Mouse (Mus musculus) hematopoietic stem cell, adult 5-6 weeks (primary cell): Measurements from ENCODE around the gene Prdx1. TPM values are rescaled to one million over a fixed set of nuclear protein-coding genes. Genes with fewer than 3 reads are reported as not detected.

Experiments used
- ATAC-seq, 2 experiments: fragments of 125-278 bp in 1 of 2; replicated peaks in 1 of 2; 2 replicates each; pipeline ENCODE4 v1.8.0; 2016 to 2017; ENCODE audit warnings: inconsistent platforms in 2 of 2, mild to moderate bottlenecking in 2 of 2, moderate number of reproducible peaks in 2 of 2, low read depth in 1 of 2, moderate TSS enrichment in 1 of 2; ENCODE audit not compliant: low FRiP score in 2 of 2, poor library complexity in 2 of 2, severe bottlenecking in 2 of 2, insufficient read depth in 1 of 2, low TSS enrichment in 1 of 2
- total RNA-seq: library from RNA; stranded (forward); fragments of 172-1452, 232-1000 nt; gene quantifications from 2 replicates; pipeline ENCODE4 v1.2.3, GENCODE M21; 2017

The Prdx1 gene
- total RNA-seq, 1 experiment from 2014 or later: 221 TPM

GRCm38 (mm10) chr4:116708791-116709390 lies 23.5 kb downstream of the Prdx1 start:
- 0 out of 4 replicates have a peak, but pooled peaks of 1 of the 2 experiments have one; percentile 2 for ATAC-seq

- ATAC-seq: no peak
Measured at GRCm38 (mm10) chr4:116710154-116710553, 24.8 kb downstream of the Prdx1 start.

GRCm38 (mm10) chr4:116712536-116712935 lies 27.2 kb downstream of the Prdx1 start:
- ATAC-seq: no peak

GRCm38 (mm10) chr4:116719396-116719795 lies 34.1 kb downstream of the Prdx1 start:
- ATAC-seq: peak in 1 of 2 experiments; percentile 38; a peak in 1 of 4 replicates

GRCm38 (mm10) chr4:116720343-116721097 lies 35.2 kb downstream of the Prdx1 start, which contains the start of gene Tesk2:
Gene Tesk2, plus strand, starts transcription at chr4:116720948.
- peak; percentile 95 to 98 for ATAC-seq

GRCm38 (mm10) chr4:116721098-116721628 lies 35.8 kb downstream of the Prdx1 start:
- ATAC-seq: peak; percentile 8 to 11; a peak in 1 of 4 replicates

GRCm38 (mm10) chr4:116722230-116722629 lies 36.9 kb downstream of the Prdx1 start:
- ATAC-seq: no peak

- ATAC-seq: no peak
Measured at GRCm38 (mm10) chr4:116725444-116725843, 40.1 kb downstream of the Prdx1 start.

- no peak for ATAC-seq
Measured at GRCm38 (mm10) chr4:116727401-116727800, 42.1 kb downstream of the Prdx1 start.

DNA sequence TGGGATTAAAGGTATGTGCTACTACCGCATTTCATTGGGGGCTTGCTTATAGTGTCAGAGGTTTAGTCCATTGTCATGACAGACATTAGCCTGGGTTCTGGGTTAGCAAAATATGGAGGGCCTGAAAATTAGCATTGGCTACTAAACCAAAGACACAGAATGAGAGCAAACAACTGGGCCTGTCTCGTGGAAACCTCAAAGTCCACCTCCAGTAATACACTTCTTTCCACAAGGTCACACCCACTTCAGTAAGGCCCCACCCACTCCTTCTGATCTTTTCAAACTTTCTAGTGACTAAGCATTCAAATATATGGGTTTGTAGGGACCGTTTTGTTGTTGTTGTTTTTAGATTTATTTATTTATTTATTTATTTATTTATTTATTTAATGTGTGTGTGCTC lies 44.2 kb downstream of the Prdx1 start:
- no peak for ATAC-seq

GRCm38 (mm10) chr4:116731077-116731476 lies 45.7 kb downstream of the Prdx1 start:
- no peak for ATAC-seq

DNA sequence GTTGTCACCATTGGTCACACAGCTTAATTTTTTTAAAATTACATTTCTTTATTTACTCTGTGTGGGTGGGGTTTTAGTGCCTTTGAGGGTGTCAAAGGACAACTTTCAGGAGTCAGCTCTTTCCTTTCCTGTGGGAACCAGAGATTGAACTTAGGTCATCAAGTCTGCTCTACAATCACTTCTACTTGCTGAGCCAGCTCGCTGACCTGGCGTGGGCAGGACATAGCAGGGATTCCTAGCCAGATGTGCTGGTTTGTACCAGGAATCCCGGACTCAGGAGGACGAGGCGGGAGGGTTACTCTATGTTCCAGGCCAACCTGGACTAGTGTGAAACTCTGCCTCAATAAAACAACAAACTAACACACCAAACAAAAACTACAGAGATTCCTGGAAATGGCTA lies 47.0 kb downstream of the Prdx1 start:
- no peak for ATAC-seq

- ATAC-seq: no peak
Measured at GRCm38 (mm10) chr4:116734996-116735395, 49.7 kb downstream of the Prdx1 start.

DNA sequence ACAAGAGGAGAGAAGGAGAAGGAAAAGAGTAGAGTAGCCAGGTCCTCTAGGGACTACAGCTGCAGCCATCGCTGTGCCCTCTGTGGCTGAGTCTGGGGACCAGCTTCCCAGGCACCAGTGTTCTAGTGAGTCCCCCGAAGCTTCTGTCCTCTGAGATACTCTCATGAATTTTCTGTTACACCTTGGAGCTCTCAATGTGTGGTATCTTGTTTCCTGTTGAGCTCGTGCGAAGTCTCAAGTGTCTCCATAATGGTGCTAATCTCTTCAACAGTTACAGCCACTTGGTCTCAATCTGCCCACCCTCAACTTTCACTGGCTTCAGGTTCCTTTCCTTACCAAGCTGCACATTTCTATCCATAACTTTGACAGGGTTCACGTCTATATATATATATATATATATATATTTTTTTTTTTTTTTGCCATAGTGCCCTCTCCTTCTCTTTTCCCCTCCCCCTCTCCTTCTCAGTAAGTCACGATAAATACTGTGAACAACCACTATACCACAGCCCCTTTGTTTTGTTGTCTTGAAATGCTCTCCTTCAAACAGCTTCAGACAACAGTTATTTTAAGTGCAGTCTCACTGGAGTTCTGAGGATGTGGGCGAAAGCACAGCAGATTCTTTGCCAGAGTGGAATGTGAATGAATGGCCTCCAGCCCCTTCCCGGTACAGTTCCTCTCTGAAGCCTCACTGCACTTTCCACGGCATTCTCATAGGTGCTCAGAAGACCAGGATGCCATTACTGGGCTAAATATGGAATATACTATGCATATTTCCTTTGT lies 53.8 kb downstream of the Prdx1 start:
- no peak for ATAC-seq

GRCm38 (mm10) chr4:116749750-116750149 lies 64.4 kb downstream of the Prdx1 start:
- ATAC-seq: no peak
